Mouse (Mus musculus): ENCODE results near the gene Pate1.

The Pate1 gene

DNA sequence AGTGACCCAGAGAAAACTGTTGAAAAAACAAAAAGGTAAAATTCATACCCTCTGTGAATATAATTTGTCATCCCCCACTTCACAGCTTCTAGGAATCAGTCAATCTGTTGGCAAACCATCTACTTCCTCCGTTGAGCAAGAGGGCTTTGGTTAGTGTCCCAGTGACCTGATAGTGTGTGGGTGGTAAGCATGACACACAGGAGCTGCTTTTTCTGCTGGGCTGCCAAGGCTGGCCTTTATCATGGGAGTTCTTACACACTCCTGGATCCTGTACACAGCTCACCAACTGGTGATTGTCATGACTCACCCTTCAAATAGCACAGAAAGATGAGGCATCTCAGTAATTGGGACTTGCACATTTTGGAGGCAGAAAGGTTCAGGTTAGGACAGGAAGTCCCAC lies at the start of gene Pate1:
Pate1 (minus strand) TSS at position 378 of the 400 bp plus-strand sequence.
- DNase-seq (ENCODE audit: low spot score in 2 of 2) = no peak

DNA sequence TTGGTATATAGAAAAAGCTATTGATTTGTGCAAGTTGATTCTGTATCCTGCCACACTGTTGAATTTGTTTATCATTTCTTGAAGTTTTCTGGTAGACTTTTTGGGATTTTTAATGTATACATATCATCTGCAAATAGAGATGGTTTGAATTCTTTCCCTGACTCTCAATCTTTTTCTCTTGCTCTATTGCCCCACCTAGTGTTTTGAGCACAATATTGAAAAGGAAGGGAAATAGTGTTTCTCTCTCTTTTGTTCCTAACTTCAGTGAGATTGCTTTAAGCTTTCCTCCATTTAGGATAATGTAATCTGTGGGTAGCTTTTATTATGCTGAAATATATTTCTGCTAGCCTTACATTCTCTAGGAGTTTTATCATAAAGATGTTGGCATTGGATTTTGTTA lies 20.1 kb upstream of the Pate1 start:
- DNase-seq (ENCODE audit: low spot score in 2 of 2) = no peak

DNA sequence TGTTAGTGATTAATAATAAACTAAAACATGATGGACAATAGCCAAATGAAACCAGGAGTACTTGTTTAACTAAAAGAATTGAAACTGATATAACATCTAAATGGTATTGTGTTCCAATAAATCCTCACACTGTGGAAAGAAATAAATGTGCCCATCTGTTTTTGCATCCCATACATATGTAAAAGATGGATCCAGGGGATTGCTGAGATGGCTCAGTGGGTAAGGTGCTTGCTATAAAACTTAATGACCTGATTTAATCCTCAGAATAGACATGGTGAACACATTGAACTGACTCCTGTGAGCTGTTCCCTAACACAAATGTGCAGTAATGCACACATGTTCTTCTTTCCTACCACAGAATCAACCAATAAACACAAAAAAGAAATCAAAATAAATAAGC lies 4.7 kb upstream of the Pate1 start:
- no peak for DNase-seq (ENCODE audit: low spot score in 2 of 2)

DNA sequence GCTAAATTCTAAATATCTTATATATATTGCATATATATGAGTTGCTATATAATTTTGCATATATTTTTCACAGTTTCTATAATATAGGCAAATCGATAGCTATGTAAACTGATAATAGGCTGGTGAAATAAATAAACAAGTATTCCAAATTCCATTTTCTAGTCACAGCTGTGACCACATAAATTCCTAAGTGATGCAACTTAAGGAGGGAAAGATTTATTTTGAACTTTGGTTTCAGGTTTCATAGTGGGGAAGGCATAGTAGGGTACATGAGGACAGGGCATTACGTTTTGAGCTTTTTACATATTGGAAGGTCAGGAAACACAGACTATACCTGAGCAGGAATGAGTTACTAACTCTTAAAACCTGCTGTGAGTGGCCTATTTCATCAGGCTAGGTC lies 13.6 kb downstream of the Pate1 start:
- no peak for DNase-seq (ENCODE audit: low spot score in 2 of 2)

DNA sequence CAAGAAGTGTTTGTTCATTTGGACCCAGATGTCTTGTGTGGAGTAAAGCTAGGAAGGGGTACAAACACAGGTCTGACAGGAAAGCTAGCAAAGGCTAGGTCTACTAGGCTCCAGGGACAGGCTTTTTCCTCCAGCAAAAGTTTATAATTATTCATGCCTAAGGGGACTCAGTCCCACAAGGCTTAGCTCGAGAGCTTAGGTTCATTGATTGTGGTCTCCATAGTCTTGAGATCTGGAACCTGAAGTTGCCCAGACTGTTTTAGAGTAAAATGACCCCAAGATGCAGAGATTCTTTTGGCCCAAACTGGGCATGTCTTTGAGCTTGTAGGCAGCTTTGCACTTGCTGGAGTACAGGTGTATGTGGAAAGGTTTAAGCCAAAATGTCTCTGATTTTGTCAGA lies 39.1 kb downstream of the Pate1 start, which contains the start of gene Pate3:
Pate3 (minus strand) TSS at position 101 of the 400 bp plus-strand sequence.
- no peak for DNase-seq (ENCODE audit: low spot score in 2 of 2)

Data from urinary bladder, postnatal 4 days (tissue).